Mouse (Mus musculus): ENCODE measurements around the gene Ccdc106.

DNA sequence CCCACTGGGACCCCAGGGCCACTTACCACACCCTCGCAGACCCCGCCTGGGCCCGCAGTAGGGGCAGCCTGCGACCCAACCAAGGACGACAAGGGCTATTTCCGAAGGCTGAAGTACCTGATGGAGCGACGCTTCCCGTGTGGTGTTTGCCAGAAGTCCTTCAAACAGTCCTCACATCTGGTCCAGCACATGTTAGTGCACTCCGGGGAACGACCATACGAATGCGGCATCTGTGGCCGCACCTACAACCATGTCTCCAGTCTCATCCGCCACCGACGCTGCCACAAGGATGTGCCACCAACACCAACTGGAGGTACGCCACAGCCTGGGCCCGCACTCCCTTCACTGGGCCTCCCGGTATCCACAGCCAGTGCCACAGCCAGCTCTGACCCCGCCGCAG lies 9.2 kb downstream of the Ccdc106 start:
- no peak for TF ChIP-seq CTCF (IDR thresholded peaks at IDR 0.05; ENCODE audit: low read depth)
- TF ChIP-seq EP300 (IDR thresholded peaks at IDR 0.05; ENCODE audit: low read depth), result no peak

Measured in liver, postnatal 0 days (tissue).